Mouse (Mus musculus): ENCODE measurements at regions not wholly inside any gene's neighbourhood (a gene's known extent, or its start where the extent isn't known, plus 50 kb on each side); places are given as distances from the start of the nearest gene placed in this dataset.
A peak's percentile ranks its signal among the peaks of the same experiment; 100 is the strongest.

- H3K27me3 ChIP-seq (ENCODE audit: control insufficient read depth, insufficient read depth, low read length), result no peaks in the 10 kb centered on the region
- no peak overlapping the region for H3K27ac ChIP-seq (replicated peaks in 1 of 2; ENCODE audit: control insufficient read depth in 1 of 2, insufficient read depth in 1 of 2, low read depth in 2 of 2, low read length in 2 of 2)
- no peaks in the 10 kb centered on the region for H3K36me3 ChIP-seq (ENCODE audit: control insufficient read depth, insufficient read depth, low read length)
- no peak for ATAC-seq (ENCODE audit: insufficient number of reproducible peaks, insufficient read depth, low FRiP score, low read depth)
- no peaks in the 10 kb centered on the region for H3K4me1 ChIP-seq (ENCODE audit: control insufficient read depth in 2 of 2, insufficient read depth in 2 of 2, low read length in 2 of 2)
- no peak overlapping the region for H3K9ac ChIP-seq (ENCODE audit: low read length)
- no peak overlapping the region for H3K4me2 ChIP-seq (ENCODE audit: low read length)
- H3K4me3 ChIP-seq (ENCODE audit: control insufficient read depth in 1 of 2, insufficient read depth in 1 of 2, low read depth in 1 of 2, low read length in 2 of 2), result no peak overlapping the region
- H3K9me3 ChIP-seq (ENCODE audit: control insufficient read depth, low read length), result peaks cover 12% of the 10 kb centered on the region
Observed at GRCm38 (mm10) chr10:120593876-120594275, 117.6 kb upstream of the Hmga2 start.

- H3K9ac ChIP-seq (ENCODE audit: low read length), result no peak overlapping the region
- no peak overlapping the region for H3K27ac ChIP-seq (replicated peaks in 1 of 2; ENCODE audit: control insufficient read depth in 1 of 2, insufficient read depth in 1 of 2, low read depth in 2 of 2, low read length in 2 of 2)
- H3K4me1 ChIP-seq (ENCODE audit: control insufficient read depth in 2 of 2, insufficient read depth in 2 of 2, low read length in 2 of 2), result no peaks in the 10 kb centered on the region
- H3K9me3 ChIP-seq (ENCODE audit: control insufficient read depth, low read length), result peaks cover 10% of the 10 kb centered on the region
- no peaks in the 10 kb centered on the region for H3K36me3 ChIP-seq (ENCODE audit: control insufficient read depth, insufficient read depth, low read length)
- ATAC-seq (ENCODE audit: insufficient number of reproducible peaks, insufficient read depth, low FRiP score, low read depth), result no peak
- no peak overlapping the region for H3K4me2 ChIP-seq (ENCODE audit: low read length)
- no peaks in the 10 kb centered on the region for H3K27me3 ChIP-seq (ENCODE audit: control insufficient read depth, insufficient read depth, low read length)
- WGBS, result 85% methylated on average over 2 of the region's 2 CpGs
- H3K4me3 ChIP-seq (ENCODE audit: control insufficient read depth in 1 of 2, insufficient read depth in 1 of 2, low read depth in 1 of 2, low read length in 2 of 2), result no peak overlapping the region
Observed at GRCm38 (mm10) chr10:120589659-120590058, 113.4 kb upstream of the Hmga2 start.

DNA sequence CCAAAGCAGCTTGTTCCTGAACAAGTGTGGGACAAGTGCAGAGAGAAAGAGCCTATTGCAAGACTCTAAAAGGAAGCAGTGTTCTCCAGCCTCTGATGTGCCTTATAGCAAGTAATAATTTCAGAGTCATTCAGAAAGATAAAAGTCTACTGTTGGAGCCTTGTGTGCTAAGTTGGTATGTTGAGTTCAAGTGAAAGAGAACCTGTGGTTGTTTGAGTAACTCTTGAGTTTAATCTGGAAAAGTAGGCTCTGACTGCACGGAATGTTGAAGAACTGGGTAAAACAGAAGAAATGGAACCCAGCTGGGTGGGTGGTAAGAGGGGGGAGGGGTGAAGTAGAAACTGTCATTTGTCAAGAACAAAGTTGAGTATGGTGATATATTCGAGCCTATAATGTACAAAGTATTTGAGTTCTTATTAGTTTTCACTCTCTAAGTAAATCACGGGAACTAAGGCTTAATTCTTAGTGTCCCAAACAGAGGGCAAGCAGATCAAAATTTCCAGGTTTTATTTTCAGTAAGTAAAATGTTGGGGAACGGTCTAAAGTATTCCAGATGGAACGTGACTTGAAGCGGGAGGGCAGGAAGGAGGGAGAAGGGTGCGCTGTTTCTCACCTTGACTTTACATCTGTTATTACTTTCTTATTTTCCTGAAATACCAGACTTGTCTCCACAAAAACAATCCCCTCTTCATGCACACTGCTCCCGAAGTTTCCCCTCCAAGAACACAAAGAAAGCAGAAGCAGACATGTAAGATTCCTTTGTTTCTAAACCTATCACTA, 111.8 kb upstream of the Hmga2 start:
- no peak overlapping the region for H3K27ac ChIP-seq (replicated peaks in 1 of 2; ENCODE audit: control insufficient read depth in 1 of 2, insufficient read depth in 1 of 2, low read depth in 2 of 2, low read length in 2 of 2)
- no peak overlapping the region for H3K4me2 ChIP-seq (ENCODE audit: low read length)
- 81% methylated on average over 8 of the region's 8 CpGs for WGBS
- no peaks in the 10 kb centered on the region for H3K27me3 ChIP-seq (ENCODE audit: control insufficient read depth, insufficient read depth, low read length)
- no peak overlapping the region for H3K9ac ChIP-seq (ENCODE audit: low read length)
- no peak for ATAC-seq (ENCODE audit: insufficient number of reproducible peaks, insufficient read depth, low FRiP score, low read depth)
- H3K36me3 ChIP-seq (ENCODE audit: control insufficient read depth, insufficient read depth, low read length), result no peaks in the 10 kb centered on the region
- no peak overlapping the region for H3K4me3 ChIP-seq (ENCODE audit: control insufficient read depth in 1 of 2, insufficient read depth in 1 of 2, low read depth in 1 of 2, low read length in 2 of 2)
- H3K4me1 ChIP-seq (ENCODE audit: control insufficient read depth in 2 of 2, insufficient read depth in 2 of 2, low read length in 2 of 2), result peaks cover 2 to 4% of the 10 kb centered on the region in 2 experiments; a peak in 3 of 4 replicates
- H3K9me3 ChIP-seq (ENCODE audit: control insufficient read depth, low read length), result no peaks in the 10 kb centered on the region

DNA sequence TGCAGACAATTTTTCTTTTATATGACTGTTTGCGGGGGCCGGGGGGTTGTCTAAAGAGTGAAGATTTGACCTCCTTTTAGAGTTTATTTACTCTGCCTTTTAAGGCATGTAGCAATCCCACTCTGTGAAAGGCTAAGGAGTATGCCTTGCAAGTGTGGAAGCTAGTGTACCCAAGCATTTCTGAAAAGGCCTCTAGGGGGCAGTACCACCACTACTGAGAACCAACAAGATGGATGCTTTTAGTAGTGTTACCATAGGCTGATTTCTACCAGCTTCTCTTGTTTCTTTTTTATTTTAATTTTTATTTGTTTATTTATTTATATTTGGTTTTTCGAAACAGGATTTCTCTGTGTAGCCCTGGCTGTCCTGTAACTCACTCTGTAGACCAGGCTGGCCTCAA, 110.9 kb upstream of the Hmga2 start:
- H3K27ac ChIP-seq (replicated peaks in 1 of 2; ENCODE audit: control insufficient read depth in 1 of 2, insufficient read depth in 1 of 2, low read depth in 2 of 2, low read length in 2 of 2), result no peak overlapping the region
- H3K36me3 ChIP-seq (ENCODE audit: control insufficient read depth, insufficient read depth, low read length), result no peaks in the 10 kb centered on the region
- no peak overlapping the region for H3K9ac ChIP-seq (ENCODE audit: low read length)
- no peaks in the 10 kb centered on the region for H3K9me3 ChIP-seq (ENCODE audit: control insufficient read depth, low read length)
- no peak overlapping the region for H3K4me2 ChIP-seq (ENCODE audit: low read length)
- H3K4me3 ChIP-seq (ENCODE audit: control insufficient read depth in 1 of 2, insufficient read depth in 1 of 2, low read depth in 1 of 2, low read length in 2 of 2), result no peak overlapping the region
- 86% methylated on average over 3 of the region's 3 CpGs for WGBS
- peaks cover 10% of the 10 kb centered on the region in 2 experiments for H3K4me1 ChIP-seq (ENCODE audit: control insufficient read depth in 2 of 2, insufficient read depth in 2 of 2, low read length in 2 of 2)
- no peaks in the 10 kb centered on the region for H3K27me3 ChIP-seq (ENCODE audit: control insufficient read depth, insufficient read depth, low read length)
- no peak for ATAC-seq (ENCODE audit: insufficient number of reproducible peaks, insufficient read depth, low FRiP score, low read depth)

- H3K4me2 ChIP-seq (ENCODE audit: low read length), result peak overlapping the region; percentile 37
- H3K9me3 ChIP-seq (ENCODE audit: control insufficient read depth, low read length), result no peaks in the 10 kb centered on the region
- peaks cover 10 to 12% of the 10 kb centered on the region in 2 experiments for H3K4me1 ChIP-seq (ENCODE audit: control insufficient read depth in 2 of 2, insufficient read depth in 2 of 2, low read length in 2 of 2)
- no peaks in the 10 kb centered on the region for H3K27me3 ChIP-seq (ENCODE audit: control insufficient read depth, insufficient read depth, low read length)
- WGBS, result 2% methylated on average over 7 of the region's 7 CpGs
- no peak overlapping the region for H3K4me3 ChIP-seq (ENCODE audit: control insufficient read depth in 1 of 2, insufficient read depth in 1 of 2, low read depth in 1 of 2, low read length in 2 of 2)
- ATAC-seq (ENCODE audit: insufficient number of reproducible peaks, insufficient read depth, low FRiP score, low read depth), result no peak
- no peak overlapping the region; a peak in 1 of 4 replicates for H3K27ac ChIP-seq (replicated peaks in 1 of 2; ENCODE audit: control insufficient read depth in 1 of 2, insufficient read depth in 1 of 2, low read depth in 2 of 2, low read length in 2 of 2)
- no peak overlapping the region for H3K9ac ChIP-seq (ENCODE audit: low read length)
- H3K36me3 ChIP-seq (ENCODE audit: control insufficient read depth, insufficient read depth, low read length), result no peaks in the 10 kb centered on the region
Observed at GRCm38 (mm10) chr10:120582497-120582896, 106.2 kb upstream of the Hmga2 start.

GRCm38 (mm10) chr10:120581547-120581946, 105.3 kb upstream of the Hmga2 start:
- Histone ChIP-seq H3K4me1 (ENCODE audit: control insufficient read depth in 2 of 2, insufficient read depth in 2 of 2, low read length in 2 of 2) (peaks cover 10 to 12% of the 10 kb centered on the region in 2 experiments), H3K36me3 (ENCODE audit: control insufficient read depth, insufficient read depth, low read length) (no peaks in the 10 kb centered on the region), H3K27me3 (ENCODE audit: control insufficient read depth, insufficient read depth, low read length) (no peaks in the 10 kb centered on the region), H3K9me3 (ENCODE audit: control insufficient read depth, low read length) (no peaks in the 10 kb centered on the region), H3K4me2 (ENCODE audit: low read length) (no peak overlapping the region), H3K9ac (ENCODE audit: low read length) (no peak overlapping the region), H3K27ac (replicated peaks in 1 of 2; ENCODE audit: control insufficient read depth in 1 of 2, insufficient read depth in 1 of 2, low read depth in 2 of 2, low read length in 2 of 2) (no peak overlapping the region), H3K4me3 (ENCODE audit: control insufficient read depth in 1 of 2, insufficient read depth in 1 of 2, low read depth in 1 of 2, low read length in 2 of 2) (no peak overlapping the region)
- 93% methylated on average over 6 of the region's 6 CpGs for WGBS
- no peak for ATAC-seq (ENCODE audit: insufficient number of reproducible peaks, insufficient read depth, low FRiP score, low read depth)

- H3K9me3 ChIP-seq (ENCODE audit: control insufficient read depth, low read length), result no peaks in the 10 kb centered on the region
- no peak overlapping the region for H3K9ac ChIP-seq (ENCODE audit: low read length)
- no peak for ATAC-seq (ENCODE audit: insufficient number of reproducible peaks, insufficient read depth, low FRiP score, low read depth)
- H3K4me1 ChIP-seq (ENCODE audit: control insufficient read depth in 2 of 2, insufficient read depth in 2 of 2, low read length in 2 of 2), result peaks cover 4 to 6% of the 10 kb centered on the region in 2 experiments; a peak in 3 of 4 replicates
- H3K27me3 ChIP-seq (ENCODE audit: control insufficient read depth, insufficient read depth, low read length), result no peaks in the 10 kb centered on the region
- H3K4me3 ChIP-seq (ENCODE audit: control insufficient read depth in 1 of 2, insufficient read depth in 1 of 2, low read depth in 1 of 2, low read length in 2 of 2), result no peak overlapping the region
- H3K36me3 ChIP-seq (ENCODE audit: control insufficient read depth, insufficient read depth, low read length), result no peaks in the 10 kb centered on the region
- H3K27ac ChIP-seq (replicated peaks in 1 of 2; ENCODE audit: control insufficient read depth in 1 of 2, insufficient read depth in 1 of 2, low read depth in 2 of 2, low read length in 2 of 2), result no peak overlapping the region
- H3K4me2 ChIP-seq (ENCODE audit: low read length), result no peak overlapping the region
- 54% methylated on average over 5 of the region's 5 CpGs for WGBS
Observed at GRCm38 (mm10) chr10:120576886-120577285, 100.6 kb upstream of the Hmga2 start.

GRCm38 (mm10) chr10:120576148-120576547, 99.9 kb upstream of the Hmga2 start:
- no peak overlapping the region for H3K27ac ChIP-seq (replicated peaks in 1 of 2; ENCODE audit: control insufficient read depth in 1 of 2, insufficient read depth in 1 of 2, low read depth in 2 of 2, low read length in 2 of 2)
- no peaks in the 10 kb centered on the region for H3K9me3 ChIP-seq (ENCODE audit: control insufficient read depth, low read length)
- H3K4me3 ChIP-seq (ENCODE audit: control insufficient read depth in 1 of 2, insufficient read depth in 1 of 2, low read depth in 1 of 2, low read length in 2 of 2), result no peak overlapping the region
- no peaks in the 10 kb centered on the region for H3K27me3 ChIP-seq (ENCODE audit: control insufficient read depth, insufficient read depth, low read length)
- peaks cover 4 to 11% of the 10 kb centered on the region in 2 experiments; a peak in 3 of 4 replicates for H3K4me1 ChIP-seq (ENCODE audit: control insufficient read depth in 2 of 2, insufficient read depth in 2 of 2, low read length in 2 of 2)
- no peaks in the 10 kb centered on the region for H3K36me3 ChIP-seq (ENCODE audit: control insufficient read depth, insufficient read depth, low read length)
- 21% methylated on average over 4 of the region's 4 CpGs for WGBS
- ATAC-seq (ENCODE audit: insufficient number of reproducible peaks, insufficient read depth, low FRiP score, low read depth), result no peak
- no peak overlapping the region for H3K9ac ChIP-seq (ENCODE audit: low read length)
- no peak overlapping the region for H3K4me2 ChIP-seq (ENCODE audit: low read length)

Data from heart, embryonic 14.5 days (tissue).